Mouse (Mus musculus) cortical plate, adult 2 months (tissue): ENCODE measurements at regions not wholly inside any gene's neighbourhood (a gene's known extent, or its start where the extent isn't known, plus 50 kb on each side); places are given as distances from the start of the nearest gene placed in this dataset.

Experiments used
- H3K27ac ChIP-seq: fragments of 200-500 bp; 2 replicates; pipeline ENCODE4 v1.5.1; 2012; ENCODE audit warnings: low read length, control low read depth, inconsistent platforms; ENCODE audit not compliant: insufficient read depth
- H3K4me1 ChIP-seq: fragments of 200-500 bp; 2 replicates; pipeline ENCODE4 v1.6.1; 2011; ENCODE audit warnings: low read length; ENCODE audit not compliant: control insufficient read depth, insufficient read depth
- H3K4me3 ChIP-seq: fragments of 200-500 bp; 2 replicates; pipeline ENCODE4 v1.5.1; 2011; ENCODE audit warnings: mild to moderate bottlenecking, low read length, control low read depth; ENCODE audit not compliant: insufficient read depth
- CTCF ChIP-seq: fragments of 200-500 bp; IDR thresholded peaks from 2 replicates; pipeline ENCODE4 v1.5.1; 2011; ENCODE audit warnings: mild to moderate bottlenecking, control low read depth, low read length; ENCODE audit not compliant: insufficient read depth; ENCODE audit errors: extremely low read depth
- POLR2A ChIP-seq: fragments of 200-500 bp; IDR thresholded peaks from 2 replicates; pipeline ENCODE4 v1.6.1; 2011; ENCODE audit warnings: mild to moderate bottlenecking, low read length, control low read depth; ENCODE audit not compliant: insufficient read depth; ENCODE audit errors: extremely low read depth

GRCm38 (mm10) chr16:86887605-86888004 is 466.4 kb upstream of the N6amt1 start:
- Histone ChIP-seq H3K4me3 (no peak overlapping the region), H3K27ac (no peak overlapping the region), H3K4me1 (no peaks in the 10 kb centered on the region)
- TF ChIP-seq CTCF: no peak
- no peak for TF ChIP-seq POLR2A

GRCm38 (mm10) chr16:86883862-86884261 is 470.1 kb upstream of the N6amt1 start:
- no peak for TF ChIP-seq CTCF
- no peak for TF ChIP-seq POLR2A
- Histone ChIP-seq H3K4me1 (no peaks in the 10 kb centered on the region), H3K27ac (no peak overlapping the region), H3K4me3 (no peak overlapping the region)

- Histone ChIP-seq H3K27ac (no peak overlapping the region), H3K4me1 (no peaks in the 10 kb centered on the region), H3K4me3 (no peak overlapping the region)
- TF ChIP-seq CTCF (peak; percentile 66; the same call in 1 of the 2 replicates), POLR2A (no peak)
Observed at GRCm38 (mm10) chr16:86882529-86882928, 471.5 kb upstream of the N6amt1 start.

- Histone ChIP-seq H3K27ac (no peak overlapping the region), H3K4me3 (no peak overlapping the region), H3K4me1 (no peaks in the 10 kb centered on the region)
- no peak for TF ChIP-seq CTCF
Observed at GRCm38 (mm10) chr16:86881583-86881982, 472.4 kb upstream of the N6amt1 start.

- Histone ChIP-seq H3K4me3 (no peak overlapping the region), H3K27ac (no peak overlapping the region), H3K4me1 (no peaks in the 10 kb centered on the region)
- TF ChIP-seq POLR2A (no peak), CTCF (no peak)
Observed at GRCm38 (mm10) chr16:86860828-86861227, 493.2 kb upstream of the N6amt1 start.

GRCm38 (mm10) chr16:86855891-86856290 is 498.1 kb upstream of the N6amt1 start:
- TF ChIP-seq POLR2A (no peak), CTCF (no peak)
- Histone ChIP-seq H3K4me1 (no peaks in the 10 kb centered on the region), H3K27ac (no peak overlapping the region), H3K4me3 (no peak overlapping the region)

- H3K4me1 ChIP-seq: no peaks in the 10 kb centered on the region
- no peak overlapping the region for H3K4me3 ChIP-seq
- H3K27ac ChIP-seq: no peak overlapping the region
- TF ChIP-seq POLR2A (no peak), CTCF (no peak)
Observed at GRCm38 (mm10) chr16:86855312-86855711, 498.7 kb upstream of the N6amt1 start.

- no peaks in the 10 kb centered on the region for H3K4me1 ChIP-seq
- TF ChIP-seq POLR2A (no peak), CTCF (no peak)
- no peak overlapping the region for H3K27ac ChIP-seq
- H3K4me3 ChIP-seq: no peak overlapping the region
Observed at GRCm38 (mm10) chr16:86853398-86853797, 500.6 kb upstream of the N6amt1 start.

GRCm38 (mm10) chr16:86838457-86839337 is 515.3 kb upstream of the N6amt1 start:
- H3K27ac ChIP-seq: peak overlapping the region; percentile 49; the same call in 1 of the 2 replicates
- TF ChIP-seq CTCF (no peak), POLR2A (no peak)

GRCm38 (mm10) chr16:86827645-86828044 is 526.3 kb upstream of the N6amt1 start:
- H3K27ac ChIP-seq: no peak overlapping the region
- H3K4me1 ChIP-seq: no peaks in the 10 kb centered on the region
- no peak overlapping the region for H3K4me3 ChIP-seq
- TF ChIP-seq CTCF (no peak), POLR2A (no peak)

More at GRCm38 (mm10) chr16:86838457-86839337, 515.3 kb upstream of the N6amt1 start:
- no peak overlapping the region for H3K4me3 ChIP-seq
- H3K4me1 ChIP-seq: peaks cover 3% of the 10 kb centered on the region; the same call in 1 of the 2 replicates

- TF ChIP-seq POLR2A: no peak
- no peak for TF ChIP-seq CTCF
- Histone ChIP-seq H3K4me1 (no peaks in the 10 kb centered on the region), H3K4me3 (no peak overlapping the region), H3K27ac (no peak overlapping the region)
Observed at GRCm38 (mm10) chr16:86826641-86827040, 527.3 kb upstream of the N6amt1 start.
